Mouse (Mus musculus): Measurements from ENCODE around the gene Fam184a. TPM values are rescaled to one million over a fixed set of nuclear protein-coding genes. Genes with fewer than 3 reads are reported as not detected.

The Fam184a gene
- polyA plus RNA-seq, 1 experiment, result 16.7 TPM

- no peak for TF ChIP-seq POLR2A (IDR thresholded peaks at IDR 0.05; ENCODE audit: extremely low read depth, insufficient read depth, low read length)
- TF ChIP-seq CTCF (IDR thresholded peaks at IDR 0.05; ENCODE audit: extremely low read depth, insufficient read depth, low read length), result no peak
- Histone ChIP-seq H3K27ac (ENCODE audit: insufficient read depth, low read length) (no peak overlapping the region), H3K4me1 (ENCODE audit: control insufficient read depth, insufficient read depth, low read length) (peaks cover 1% of the 10 kb centered on the region; the same call in 1 of the 2 replicates), H3K4me3 (ENCODE audit: insufficient read depth, low read length) (no peak overlapping the region)
These were observed 138.8 kb downstream of the Fam184a start for GRCm38 (mm10) chr10:53612172-53612571.

- TF ChIP-seq CTCF (IDR thresholded peaks at IDR 0.05; ENCODE audit: extremely low read depth, insufficient read depth, low read length) (no peak), POLR2A (IDR thresholded peaks at IDR 0.05; ENCODE audit: extremely low read depth, insufficient read depth, low read length) (no peak)
- Histone ChIP-seq H3K27ac (ENCODE audit: insufficient read depth, low read length) (no peak overlapping the region), H3K4me1 (ENCODE audit: control insufficient read depth, insufficient read depth, low read length) (peaks cover 1% of the 10 kb centered on the region; the same call in 1 of the 2 replicates), H3K4me3 (ENCODE audit: insufficient read depth, low read length) (no peak overlapping the region)
These were observed 142.6 kb downstream of the Fam184a start for GRCm38 (mm10) chr10:53608274-53608673.

GRCm38 (mm10) chr10:53605328-53605727, 145.6 kb downstream of the Fam184a start:
- TF ChIP-seq CTCF (IDR thresholded peaks at IDR 0.05; ENCODE audit: extremely low read depth, insufficient read depth, low read length) (no peak), POLR2A (IDR thresholded peaks at IDR 0.05; ENCODE audit: extremely low read depth, insufficient read depth, low read length) (no peak)
- Histone ChIP-seq H3K4me3 (ENCODE audit: insufficient read depth, low read length) (no peak overlapping the region), H3K27ac (ENCODE audit: insufficient read depth, low read length) (no peak overlapping the region), H3K4me1 (ENCODE audit: control insufficient read depth, insufficient read depth, low read length) (no peaks in the 10 kb centered on the region)

GRCm38 (mm10) chr10:53598821-53599220, 152.1 kb downstream of the Fam184a start:
- Histone ChIP-seq H3K27ac (ENCODE audit: insufficient read depth, low read length) (no peak overlapping the region), H3K4me3 (ENCODE audit: insufficient read depth, low read length) (no peak overlapping the region), H3K4me1 (ENCODE audit: control insufficient read depth, insufficient read depth, low read length) (peaks cover 2% of the 10 kb centered on the region; the same call in 1 of the 2 replicates)
- TF ChIP-seq CTCF (IDR thresholded peaks at IDR 0.05; ENCODE audit: extremely low read depth, insufficient read depth, low read length), result no peak
- no peak for TF ChIP-seq POLR2A (IDR thresholded peaks at IDR 0.05; ENCODE audit: extremely low read depth, insufficient read depth, low read length)

- Histone ChIP-seq H3K4me1 (ENCODE audit: control insufficient read depth, insufficient read depth, low read length) (peaks cover 2% of the 10 kb centered on the region; the same call in 1 of the 2 replicates), H3K27ac (ENCODE audit: insufficient read depth, low read length) (peak overlapping the region; percentile 82), H3K4me3 (ENCODE audit: insufficient read depth, low read length) (peak overlapping the region; percentile 53)
- TF ChIP-seq CTCF (IDR thresholded peaks at IDR 0.05; ENCODE audit: extremely low read depth, insufficient read depth, low read length), result no peak
- no peak for TF ChIP-seq POLR2A (IDR thresholded peaks at IDR 0.05; ENCODE audit: extremely low read depth, insufficient read depth, low read length)
These were observed 153.6 kb downstream of the Fam184a start for GRCm38 (mm10) chr10:53597121-53597881.

GRCm38 (mm10) chr10:53596677-53597120, 154.2 kb downstream of the Fam184a start, which contains the start of gene Asf1a:
Gene Asf1a, plus strand, starts transcription at chr10:53596757.
- Histone ChIP-seq H3K27ac (ENCODE audit: insufficient read depth, low read length) (peak within 1 kb of the TSS; percentile 83), H3K4me1 (ENCODE audit: control insufficient read depth, insufficient read depth, low read length) (peaks cover 2% of the 10 kb centered on the region; the same call in 1 of the 2 replicates), H3K4me3 (ENCODE audit: insufficient read depth, low read length) (peak within 1 kb of the TSS; percentile 53)
- TF ChIP-seq POLR2A (IDR thresholded peaks at IDR 0.05; ENCODE audit: extremely low read depth, insufficient read depth, low read length) (peak; percentile 70), CTCF (IDR thresholded peaks at IDR 0.05; ENCODE audit: extremely low read depth, insufficient read depth, low read length) (peak; percentile 36)

GRCm38 (mm10) chr10:53595744-53596676, 154.9 kb downstream of the Fam184a start:
- Histone ChIP-seq H3K27ac (ENCODE audit: insufficient read depth, low read length) (peak overlapping the region; percentile 83), H3K4me1 (ENCODE audit: control insufficient read depth, insufficient read depth, low read length) (peaks cover 2% of the 10 kb centered on the region; the same call in 1 of the 2 replicates), H3K4me3 (ENCODE audit: insufficient read depth, low read length) (peak overlapping the region; percentile 53)
- TF ChIP-seq CTCF (IDR thresholded peaks at IDR 0.05; ENCODE audit: extremely low read depth, insufficient read depth, low read length) (no peak), POLR2A (IDR thresholded peaks at IDR 0.05; ENCODE audit: extremely low read depth, insufficient read depth, low read length) (0 out of 2 replicates have a peak, but pooled peaks have one; percentile 47)

- TF ChIP-seq POLR2A (IDR thresholded peaks at IDR 0.05; ENCODE audit: extremely low read depth, insufficient read depth, low read length) (no peak), CTCF (IDR thresholded peaks at IDR 0.05; ENCODE audit: extremely low read depth, insufficient read depth, low read length) (no peak)
- H3K4me3 ChIP-seq (ENCODE audit: insufficient read depth, low read length), result no peak overlapping the region
- H3K27ac ChIP-seq (ENCODE audit: insufficient read depth, low read length), result no peak overlapping the region
- no peaks in the 10 kb centered on the region for H3K4me1 ChIP-seq (ENCODE audit: control insufficient read depth, insufficient read depth, low read length)
These were observed 165.1 kb downstream of the Fam184a start for GRCm38 (mm10) chr10:53585777-53586176.

Other genes with a start within 250 kb of the Fam184a start
- 16.8 and 17.0 TPM in 2 replicates for gene Asf1a, start 154.4 kb downstream of the Fam184a start, polyA plus RNA-seq (2012; rRNA removed)
- gene Mcm9, start 120.7 kb downstream of the Fam184a start, polyA plus RNA-seq (2012; rRNA removed), result 3.8 TPM in 2 replicates